Mouse (Mus musculus) kidney, postnatal 36 days (tissue): Measurements from ENCODE around the gene Leng8.

Experiments used
- DNase-seq, 2 experiments: peaks; one replicate each; pipeline ENCODE4 v3.0.0; 2021 to 2022; ENCODE audit warnings: mixed read lengths in 2 of 2

The Leng8 gene

DNA sequence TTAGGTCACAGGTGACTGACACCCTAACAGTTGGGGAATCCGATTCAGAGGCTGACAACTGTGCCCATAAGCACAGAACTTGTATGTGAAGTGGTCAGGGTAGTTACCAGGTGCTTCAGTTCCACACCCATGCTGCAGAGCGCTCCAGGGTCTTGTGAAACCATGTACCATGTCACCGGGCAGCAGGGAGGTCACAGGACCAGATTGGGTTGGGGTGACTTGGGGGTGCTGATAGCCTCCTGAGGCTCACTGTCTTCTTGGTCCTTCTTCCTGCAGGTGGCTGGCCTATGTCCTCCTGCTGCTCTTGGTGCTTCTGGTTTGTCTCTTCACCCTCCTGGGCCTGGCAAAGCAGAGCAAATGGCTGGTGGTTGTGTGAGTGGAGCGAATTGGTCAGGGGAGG lies 8.9 kb upstream of the Leng8 start:
- no peak for DNase-seq

DNA sequence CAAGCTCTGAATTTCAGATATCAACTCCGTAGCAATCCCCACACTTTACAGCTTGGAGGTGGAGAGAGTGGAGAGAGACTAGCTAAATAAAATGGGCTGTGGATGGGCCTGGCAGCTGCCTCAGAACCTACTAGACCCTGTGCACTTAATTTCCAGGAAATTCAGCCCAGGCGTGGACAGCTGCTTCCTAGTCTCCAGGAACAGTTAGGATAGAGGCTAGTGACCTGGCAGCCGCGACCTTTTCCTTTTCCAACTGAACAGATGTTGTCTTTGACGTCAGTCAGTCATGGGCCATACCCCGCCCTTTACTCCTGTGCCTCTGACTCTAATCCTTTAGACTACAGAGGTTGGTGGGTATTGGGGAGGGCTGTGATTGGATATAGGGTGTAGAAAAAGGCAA lies 8.0 kb upstream of the Leng8 start:
- DNase-seq: no peak

DNA sequence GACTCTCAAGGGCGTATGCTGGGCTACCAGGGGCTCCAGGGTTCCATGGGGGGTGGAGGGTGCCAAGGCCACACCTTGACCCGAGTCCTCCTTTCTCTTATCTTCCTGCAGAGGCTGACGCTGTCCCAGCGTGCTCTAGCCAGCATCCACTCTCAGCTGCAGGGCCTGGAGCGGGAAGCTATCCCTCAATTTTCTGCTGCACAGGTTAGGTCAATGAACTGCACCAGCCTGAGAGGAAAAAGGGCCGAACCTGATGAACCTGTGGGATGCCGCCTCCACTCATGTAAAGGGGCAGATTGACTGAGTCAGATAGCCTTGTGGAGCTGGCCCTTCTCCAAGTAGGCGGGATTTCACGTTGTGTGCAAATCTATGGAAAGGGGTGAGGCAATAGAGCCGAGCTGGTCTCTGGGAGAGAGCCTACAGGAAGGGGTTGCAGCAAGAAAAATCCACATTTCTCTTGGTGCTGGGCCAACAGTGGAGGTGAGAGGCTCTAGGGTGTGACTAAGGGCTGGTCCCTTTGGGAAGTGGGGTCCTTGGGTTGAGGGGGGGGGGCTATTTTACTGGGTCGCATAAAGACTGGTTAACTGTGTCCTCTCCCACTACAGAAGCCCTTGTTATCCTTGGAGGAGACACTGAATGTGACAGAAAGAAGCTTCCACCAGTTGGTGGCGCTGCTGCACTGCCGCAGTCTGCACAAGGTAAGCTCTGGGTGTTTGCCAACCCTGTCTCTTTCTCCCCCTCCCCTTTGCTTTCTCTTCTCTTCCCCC lies 6.0 kb upstream of the Leng8 start:
- DNase-seq: peak; percentile 82 to 94

DNA sequence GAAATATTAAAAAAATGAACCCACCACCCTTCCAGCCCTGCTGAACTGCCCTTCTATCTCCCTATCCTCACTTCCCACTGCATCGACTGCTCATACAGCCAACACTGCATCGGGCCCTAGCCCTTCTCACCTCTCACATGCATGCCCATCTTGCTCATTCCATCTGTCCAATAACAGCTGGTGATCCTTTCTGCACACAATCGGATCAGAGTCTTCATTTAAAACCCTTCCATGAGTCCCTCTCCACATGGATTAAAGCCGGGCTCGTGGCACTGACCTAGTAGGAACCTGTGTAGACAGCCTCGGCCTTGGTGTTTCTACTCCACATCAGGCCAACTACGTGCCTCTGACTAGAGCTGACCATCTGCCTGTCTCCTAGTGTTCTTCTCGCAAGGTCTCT lies 4.9 kb upstream of the Leng8 start:
- no peak for DNase-seq

DNA sequence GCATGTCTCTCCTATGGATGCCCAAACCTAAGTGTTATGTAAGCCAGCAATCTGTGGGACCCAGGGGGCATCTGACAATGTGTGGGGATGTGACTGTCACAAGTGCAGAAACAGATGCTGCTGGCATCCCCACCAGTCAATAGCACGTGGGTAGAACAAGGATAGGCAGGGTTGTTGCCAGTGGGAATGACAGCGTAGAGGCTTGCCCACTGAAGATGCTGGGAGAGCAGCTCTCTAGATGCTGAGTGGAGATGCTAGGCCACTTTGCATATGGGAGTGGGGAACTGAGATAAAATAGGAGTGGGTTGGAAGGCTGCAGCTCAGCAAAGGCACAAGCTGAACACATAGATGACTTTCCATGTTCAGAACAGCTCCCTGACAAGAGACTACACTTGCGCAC lies 4.3 kb upstream of the Leng8 start:
- DNase-seq: no peak

DNA sequence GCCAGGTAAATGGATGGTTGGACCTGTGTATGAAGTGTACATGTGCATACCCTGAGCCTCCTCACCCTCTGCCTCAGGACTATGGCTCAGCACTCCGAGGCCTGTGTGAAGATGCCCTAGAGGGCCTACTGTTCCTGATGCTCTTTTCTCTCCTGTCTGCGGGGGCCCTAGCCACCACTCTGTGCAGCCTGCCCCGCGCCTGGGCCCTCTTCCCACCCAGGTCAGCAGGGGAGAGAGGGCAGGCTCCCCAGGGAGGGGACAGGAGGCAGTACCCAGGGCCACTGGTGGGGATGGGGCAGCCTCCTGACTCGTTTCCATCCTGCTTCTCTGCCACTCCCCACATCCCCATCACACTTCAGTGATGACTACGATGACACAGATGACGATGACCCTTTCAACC lies 3.8 kb upstream of the Leng8 start:
- DNase-seq: no peak

DNA sequence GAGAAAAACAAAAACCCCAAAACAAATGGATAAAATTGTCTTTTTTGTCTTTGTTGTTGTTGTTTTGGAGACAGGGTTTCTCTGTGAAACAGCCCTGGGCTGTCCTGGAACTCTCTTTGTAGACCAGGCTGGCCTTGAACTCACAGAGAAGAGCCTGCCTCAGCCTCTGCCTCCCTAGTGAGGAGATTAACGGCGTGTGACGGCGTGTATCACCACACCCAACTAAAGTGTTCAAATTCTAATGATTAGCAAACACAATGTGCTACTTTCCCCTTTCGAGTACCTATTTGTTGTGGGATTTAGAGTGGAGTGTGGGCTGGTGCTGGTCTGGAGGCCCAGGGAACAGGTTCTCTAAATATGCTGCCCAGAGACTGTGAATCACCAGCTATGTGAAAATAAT lies 1.9 kb upstream of the Leng8 start:
- no peak for DNase-seq

DNA sequence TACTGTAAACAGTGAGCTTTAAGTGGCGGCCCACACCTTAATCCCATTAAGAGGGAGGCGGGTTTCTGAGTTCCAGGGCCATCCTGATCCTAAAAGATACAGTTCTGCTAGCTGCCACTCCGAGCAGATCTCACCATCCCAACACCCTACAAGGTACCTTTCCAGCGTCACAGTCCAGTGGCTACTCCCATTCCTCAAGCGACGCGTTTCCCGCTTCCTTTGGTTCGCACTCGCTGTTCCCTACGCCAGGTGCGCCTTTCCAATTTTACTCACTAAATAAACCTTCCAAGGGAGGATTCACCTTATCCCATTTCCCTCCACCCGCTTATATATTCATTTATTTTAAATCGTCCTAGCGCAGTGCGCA lies 452 bp upstream of the Leng8 start:
- DNase-seq: no peak

DNA sequence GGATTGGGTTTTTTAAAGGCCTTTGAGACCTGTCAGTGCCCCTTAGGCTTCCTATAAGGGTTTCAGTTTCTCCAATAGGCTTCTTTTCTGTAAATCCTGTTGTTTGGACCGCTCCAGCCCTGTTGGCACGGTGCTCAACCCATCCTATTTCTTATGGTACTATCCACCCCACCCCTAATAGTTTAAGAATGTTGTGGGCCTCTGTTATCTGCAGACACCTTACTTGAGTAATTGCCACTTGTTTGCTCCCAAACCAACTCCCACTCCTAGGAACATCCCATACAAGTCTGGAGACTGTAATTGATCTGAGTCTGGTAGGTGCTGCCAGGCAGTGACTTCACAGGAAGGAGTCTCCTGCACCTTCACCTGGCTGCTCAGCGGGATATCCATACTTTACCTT lies 907 bp downstream of the Leng8 start:
- DNase-seq: no peak

DNA sequence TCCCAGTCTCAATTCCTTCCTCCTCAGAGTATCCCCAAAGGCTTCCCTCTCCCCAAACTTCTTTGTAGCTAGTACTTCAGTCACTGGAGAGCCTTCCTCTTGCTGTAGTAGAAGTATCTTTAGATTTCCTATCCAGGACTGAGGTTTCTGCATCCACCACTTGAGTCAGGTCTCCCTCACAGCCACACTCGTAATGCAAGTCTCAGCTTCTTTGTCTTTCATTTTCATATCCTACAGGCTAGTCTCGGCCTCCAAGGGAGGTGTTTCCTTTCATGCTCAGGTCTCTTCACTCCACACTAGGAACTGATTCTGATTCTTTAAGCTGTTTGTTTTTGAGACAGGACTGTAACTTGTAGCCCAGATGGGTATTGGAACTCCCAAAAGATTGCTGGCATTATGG lies 1.3 kb downstream of the Leng8 start:
- DNase-seq: no peak

DNA sequence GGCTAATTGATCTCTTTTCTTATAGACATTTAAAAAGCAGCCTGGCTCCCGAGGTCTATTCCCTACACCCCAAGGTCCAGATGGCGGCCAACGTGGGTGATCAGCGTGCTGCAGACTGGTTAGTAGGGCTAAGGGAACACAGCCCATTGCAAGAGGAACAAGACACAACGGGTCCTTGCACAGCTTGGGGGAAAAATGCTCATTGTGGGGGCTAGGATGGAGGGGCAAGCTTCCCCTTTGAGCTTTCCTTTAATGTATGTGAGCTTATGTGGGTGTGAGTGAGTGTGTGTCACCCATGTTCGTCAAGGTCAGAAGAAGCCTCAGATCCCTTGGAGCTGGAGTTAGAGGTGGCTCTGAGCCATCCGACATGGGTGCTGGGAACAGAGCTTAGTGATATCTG lies 1.8 kb downstream of the Leng8 start:
- DNase-seq: no peak

DNA sequence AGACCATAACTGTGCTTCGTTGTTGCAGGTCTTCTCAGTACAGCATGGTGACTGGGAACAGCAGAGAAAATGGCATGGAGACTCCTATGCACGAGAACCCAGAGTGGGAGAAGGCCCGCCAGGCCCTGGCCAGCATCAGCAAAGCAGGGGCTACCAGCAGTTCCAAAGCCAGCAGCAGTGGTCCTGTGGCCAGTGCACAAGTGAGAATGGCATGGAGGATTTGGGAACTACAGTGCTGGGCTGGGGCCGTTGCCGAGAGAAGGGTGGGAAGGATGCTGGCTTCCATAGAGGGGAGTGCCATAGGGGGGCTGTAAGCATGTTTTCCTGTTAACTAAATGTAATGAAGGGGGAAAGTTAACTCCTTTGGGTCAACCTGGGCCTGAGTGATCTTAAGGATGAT lies 2.6 kb downstream of the Leng8 start:
- DNase-seq: no peak

DNA sequence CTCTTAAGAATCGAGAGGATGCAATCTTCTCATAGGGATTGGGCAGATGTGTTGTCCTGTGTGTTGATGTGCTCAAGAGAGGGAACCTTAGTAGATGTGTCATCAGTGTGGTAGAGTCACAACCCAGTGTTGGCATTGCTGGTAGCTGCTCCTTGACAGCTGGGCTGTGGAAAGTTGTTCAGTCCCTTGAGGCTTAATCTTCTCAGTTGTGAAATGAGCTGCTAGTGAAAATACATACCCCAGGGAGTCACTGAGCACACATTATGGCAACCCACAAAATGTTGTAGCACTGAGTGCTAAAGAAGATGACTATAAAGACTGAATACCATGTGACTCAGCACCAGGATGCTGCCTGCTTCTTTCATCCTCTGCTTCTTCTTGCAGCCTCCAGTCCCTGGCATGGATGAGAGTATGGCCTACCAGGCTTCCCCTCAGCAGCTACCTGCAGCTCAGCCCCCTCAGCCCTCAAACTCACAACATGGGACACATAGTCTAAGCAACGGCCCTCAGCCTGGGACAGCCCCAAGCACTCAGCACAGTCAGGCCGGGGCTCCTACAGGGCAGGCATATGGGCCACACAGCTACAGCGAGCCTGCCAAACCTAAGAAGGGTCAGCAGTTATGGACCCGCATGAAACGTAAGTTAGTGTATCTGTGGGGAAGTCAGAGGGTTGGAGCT lies 4.9 kb downstream of the Leng8 start:
- no peak for DNase-seq

DNA sequence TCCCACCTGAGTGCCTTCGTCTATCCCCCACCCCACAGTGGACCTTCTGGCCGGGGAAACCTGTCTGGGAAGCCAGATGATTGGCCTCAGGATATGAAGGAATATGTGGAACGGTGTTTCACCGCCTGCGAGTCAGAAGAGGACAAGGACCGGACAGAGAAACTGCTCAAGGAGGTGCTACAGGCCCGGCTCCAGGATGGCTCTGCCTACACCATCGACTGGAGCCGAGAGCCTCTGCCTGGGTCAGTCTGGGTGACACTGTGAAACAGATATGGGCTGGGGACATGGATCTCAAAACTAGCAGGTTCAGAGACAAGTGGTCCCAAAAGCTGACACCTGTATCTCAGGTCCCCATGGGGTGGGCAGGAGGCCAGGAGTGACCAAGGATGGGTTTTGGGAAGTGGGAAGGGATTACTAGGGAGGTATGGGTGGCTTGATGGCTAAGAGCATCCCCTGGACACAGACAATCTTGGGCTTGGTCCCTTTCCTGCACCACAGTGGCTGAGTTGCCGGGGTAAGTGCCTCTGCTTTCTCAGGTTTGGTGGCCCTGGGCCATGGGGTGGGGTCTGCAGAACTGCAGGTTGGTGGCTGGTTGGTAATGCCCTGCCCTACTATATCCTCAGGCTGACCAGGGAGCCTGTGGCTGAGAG lies 6.1 kb downstream of the Leng8 start:
- no peak for DNase-seq

DNA sequence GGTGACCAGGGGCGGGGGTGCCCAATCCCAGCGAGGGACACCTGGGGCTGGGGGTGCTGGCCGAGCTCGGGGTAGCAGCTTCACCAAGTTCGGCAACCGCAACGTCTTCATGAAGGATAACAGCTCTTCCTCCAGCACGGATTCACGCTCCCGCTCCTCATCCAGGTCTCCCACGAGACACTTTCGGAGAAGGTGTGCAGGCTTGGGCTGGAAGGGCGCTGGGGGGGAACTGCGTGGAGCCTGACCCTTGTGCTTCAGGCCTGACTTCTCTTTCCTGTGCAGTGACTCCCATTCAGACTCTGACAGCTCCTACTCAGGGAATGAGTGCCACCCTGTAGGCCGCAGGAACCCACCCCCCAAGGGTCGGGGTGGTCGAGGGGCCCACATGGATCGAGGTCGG lies 6.7 kb downstream of the Leng8 start:
- DNase-seq: no peak

DNA sequence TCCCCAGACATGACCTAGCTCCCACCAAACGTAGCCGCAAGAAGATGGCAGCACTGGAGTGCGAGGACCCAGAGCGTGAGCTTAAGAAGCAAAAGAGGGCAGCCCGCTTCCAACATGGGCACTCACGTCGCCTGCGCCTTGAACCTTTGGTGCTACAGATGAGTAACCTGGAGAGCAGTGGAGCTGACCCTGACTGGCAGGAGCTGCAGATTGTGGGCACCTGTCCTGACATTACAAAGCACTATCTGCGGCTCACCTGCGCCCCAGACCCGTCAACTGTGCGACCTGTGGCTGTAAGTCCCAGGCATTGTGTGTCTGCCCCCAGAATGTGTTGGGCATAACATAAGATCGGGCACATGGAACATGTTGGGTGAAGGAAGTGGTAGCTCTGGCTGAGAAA lies 7.2 kb downstream of the Leng8 start:
- no peak for DNase-seq

DNA sequence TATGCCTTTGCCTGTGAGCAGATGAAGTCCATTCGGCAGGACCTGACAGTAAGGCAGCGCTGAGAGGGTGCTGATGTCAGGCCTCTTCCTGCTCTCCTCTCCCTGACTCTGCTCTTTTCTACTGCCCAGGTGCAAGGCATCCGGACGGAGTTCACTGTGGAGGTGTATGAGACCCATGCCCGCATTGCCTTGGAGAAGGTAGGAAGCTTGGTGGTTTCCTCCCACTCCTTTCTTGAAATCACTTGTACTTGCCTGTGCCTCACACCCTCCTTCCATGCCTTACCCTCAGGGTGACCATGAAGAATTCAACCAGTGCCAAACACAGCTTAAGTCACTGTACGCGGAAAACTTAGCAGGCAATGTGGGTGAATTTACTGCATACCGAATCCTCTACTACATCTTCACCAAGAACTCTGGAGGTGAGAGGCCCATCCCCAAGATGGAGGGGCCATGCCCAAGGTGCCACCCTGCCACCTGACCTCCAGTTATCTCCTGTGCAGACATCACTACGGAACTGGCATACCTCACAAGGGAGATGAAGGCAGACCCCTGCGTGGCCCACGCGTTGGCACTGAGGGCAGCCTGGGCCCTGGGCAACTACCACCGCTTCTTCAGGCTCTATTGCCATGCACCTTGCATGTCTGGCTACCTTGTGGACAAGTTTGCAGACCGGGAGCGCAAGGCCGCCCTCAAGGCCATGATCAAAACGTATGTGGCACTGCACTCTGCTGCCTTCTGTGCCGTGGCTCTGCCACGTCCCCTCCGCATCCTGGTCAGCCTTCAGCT lies 8.1 kb downstream of the Leng8 start:
- no peak for DNase-seq

DNA sequence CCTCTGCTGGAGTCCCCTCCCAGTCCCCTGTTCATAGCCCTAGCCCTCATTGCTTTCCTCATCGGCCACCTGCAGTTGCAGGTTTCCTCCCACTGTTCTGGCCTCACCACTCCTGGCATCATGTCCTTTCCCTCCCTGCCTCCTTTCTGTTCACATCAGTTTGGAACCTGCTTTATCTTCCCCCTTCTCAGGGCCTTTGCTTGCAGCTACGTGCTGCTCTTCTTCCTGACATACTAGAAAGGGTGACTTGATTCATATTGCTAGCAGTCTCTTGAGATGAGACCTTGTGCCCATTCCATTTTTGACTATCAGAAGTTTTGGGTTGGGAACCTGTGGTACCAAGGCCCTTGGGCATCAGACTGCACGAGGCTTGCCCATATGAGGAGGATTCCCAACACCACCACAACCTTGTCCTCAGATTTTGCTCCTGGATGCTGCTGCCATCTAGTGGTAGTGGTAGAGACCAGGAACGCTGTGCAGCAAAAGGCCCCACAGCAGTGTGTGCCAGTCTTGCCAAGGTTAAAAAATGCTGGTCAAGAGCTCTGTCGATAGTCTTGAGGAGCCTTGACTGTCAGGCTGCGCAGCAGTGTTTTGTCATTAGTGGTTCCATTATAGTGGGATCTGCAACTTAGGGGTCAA lies 8.8 kb downstream of the Leng8 start:
- DNase-seq: peak; percentile 59 to 78

DNA sequence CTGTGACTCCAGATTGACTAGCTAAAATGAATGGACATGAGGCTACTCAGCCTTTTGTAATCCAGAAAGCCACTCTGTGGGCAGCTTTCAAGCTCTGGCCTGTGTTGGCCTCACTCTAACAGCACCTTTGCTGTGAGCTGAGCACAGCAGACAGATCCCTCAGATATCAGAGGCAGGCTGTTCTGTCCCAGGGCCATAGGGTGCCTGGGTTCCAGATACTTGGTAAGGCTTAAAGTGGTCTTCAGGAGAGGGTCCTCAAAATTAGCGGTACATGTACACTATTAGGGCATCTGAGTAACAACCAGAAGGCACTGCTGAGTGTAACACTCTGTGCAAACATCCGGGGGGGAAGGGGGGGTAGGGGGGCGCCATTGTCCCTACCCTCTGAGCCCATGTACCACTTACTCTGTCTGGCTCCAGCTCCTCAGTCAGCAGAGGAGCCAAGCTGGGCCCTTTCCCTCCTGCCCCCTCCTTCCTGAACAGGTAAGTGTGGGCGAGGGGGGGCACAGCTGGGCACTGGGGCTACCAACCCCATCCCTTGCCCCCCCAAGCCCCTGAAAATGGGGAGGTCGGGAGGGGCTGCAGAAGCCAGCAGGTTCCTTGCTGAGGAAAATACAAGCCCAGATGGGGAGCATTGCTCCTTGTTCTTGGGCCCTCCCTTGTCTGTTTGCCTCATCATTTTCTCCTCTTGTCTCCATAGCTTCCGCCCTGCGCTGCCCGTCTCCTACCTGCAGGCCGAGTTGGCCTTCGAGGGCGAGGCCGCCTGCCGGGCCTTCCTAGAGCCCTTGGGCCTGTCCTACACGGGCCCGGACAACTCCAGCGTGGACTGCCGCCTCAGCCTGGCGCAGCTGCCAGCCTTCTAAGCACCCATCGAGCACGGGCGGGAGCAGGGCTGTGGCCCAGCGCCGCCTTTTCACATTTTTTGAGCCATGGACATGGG lies 9.7 kb downstream of the Leng8 start:
- DNase-seq: no peak

DNA sequence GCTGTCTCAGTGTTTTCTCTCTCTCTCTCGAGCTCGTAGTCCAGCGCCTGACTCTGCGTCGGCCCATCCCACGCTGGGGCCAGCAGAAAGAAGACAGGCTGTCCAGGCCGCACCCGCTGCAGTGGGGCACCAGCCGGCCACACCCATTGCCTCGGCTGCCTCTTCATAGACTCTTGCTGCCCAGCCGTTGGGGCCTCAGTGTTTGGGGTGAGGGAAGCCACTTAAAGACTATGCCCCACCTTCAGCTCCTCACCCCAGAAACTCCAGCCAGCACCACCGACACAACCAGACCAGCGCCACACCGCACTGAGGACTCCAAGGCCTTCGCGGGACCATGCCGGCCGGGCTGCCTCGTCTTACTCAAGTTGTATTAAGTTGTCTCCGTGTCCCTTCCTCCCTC lies 10.5 kb downstream of the Leng8 start:
- no peak for DNase-seq

DNA sequence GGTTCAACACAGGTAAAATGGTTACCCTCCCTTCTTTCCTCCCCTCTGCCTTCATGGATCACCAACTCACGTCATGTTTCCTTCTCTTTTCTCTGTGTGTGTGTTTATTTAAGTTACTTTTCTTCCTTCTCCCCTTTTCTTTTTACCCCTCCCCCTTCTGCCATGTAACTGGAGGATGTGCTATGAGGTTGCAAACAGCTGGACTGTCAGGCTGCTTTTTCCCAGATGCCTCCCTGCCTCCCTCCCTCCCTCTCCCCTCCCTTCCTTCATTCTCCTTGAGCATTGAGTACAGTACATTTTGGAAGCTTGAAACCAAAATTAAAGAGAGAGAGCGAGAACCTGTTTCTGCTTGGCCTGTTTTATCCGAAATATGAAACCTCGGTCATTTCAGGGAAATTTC lies 11.0 kb downstream of the Leng8 start:
- DNase-seq: no peak
